Mouse (Mus musculus) adrenal gland, adult 8-10 months (tissue): ENCODE data around the gene Stk32c. TPM values are rescaled to one million over a fixed set of nuclear protein-coding genes. Genes with fewer than 3 reads are reported as not detected.

Experiments used
- DNase-seq: peaks from one replicate; pipeline ENCODE4 v3.0.0; 2022
- total RNA-seq, 4 experiments: library from RNA; stranded (reverse); gene quantifications; 2 replicates each; pipeline ENCODE4 v1.2.4; 2022

Stk32c gene
- total RNA-seq, 4 experiments from 2014 or later: 4.0 to 6.7 (median 5.4) TPM

GRCm38 (mm10) chr7:139228447-139229171 lies 15.5 kb upstream of the Stk32c start:
- no peak for DNase-seq

- DNase-seq: no peak
These were observed 13.3 kb upstream of the Stk32c start for GRCm38 (mm10) chr7:139226416-139226815.

DNA sequence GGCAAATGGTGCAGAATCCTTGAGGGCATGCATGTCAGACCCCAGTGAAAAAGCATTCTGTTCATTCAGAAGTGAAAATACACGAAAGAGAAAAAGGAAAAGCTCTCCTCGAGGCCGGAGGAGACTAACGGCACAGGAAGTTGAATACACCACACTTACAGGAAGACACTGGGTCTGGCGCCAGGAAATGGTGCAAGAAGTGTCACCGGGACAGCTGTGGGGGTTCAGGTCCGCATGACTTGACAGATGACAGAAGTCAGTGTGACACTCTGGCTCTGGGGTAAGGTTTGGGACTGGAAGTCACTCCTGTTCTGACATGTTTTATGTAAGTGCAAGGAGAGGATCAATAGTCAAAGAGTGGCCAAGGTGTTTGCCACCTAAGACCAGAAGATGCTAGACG lies 11.6 kb upstream of the Stk32c start:
- DNase-seq: peak; percentile 35

DNA sequence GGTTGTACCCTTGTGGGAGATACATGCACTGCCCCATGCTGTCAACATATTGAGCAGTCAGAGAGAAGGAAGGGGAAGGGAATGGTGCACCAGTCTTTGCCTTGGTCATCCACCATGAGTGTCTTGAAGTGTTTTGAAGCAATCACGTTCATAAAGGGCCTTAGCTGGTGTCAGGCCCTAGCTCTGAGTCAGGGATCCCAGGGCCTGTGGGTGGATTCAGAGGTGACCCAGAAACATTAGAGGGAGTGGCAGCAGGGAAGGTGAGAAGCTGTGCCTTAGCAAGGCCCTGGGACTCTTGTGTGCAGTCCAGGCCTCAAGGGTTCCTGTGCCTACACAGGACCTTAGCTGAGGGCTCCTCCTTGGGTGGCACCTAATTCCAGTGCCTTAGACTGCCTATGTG lies 11.0 kb upstream of the Stk32c start:
- peak; percentile 14 for DNase-seq

- DNase-seq: peak; percentile 0
These were observed 9.2 kb upstream of the Stk32c start for GRCm38 (mm10) chr7:139222341-139222740.

GRCm38 (mm10) chr7:139221856-139222255 lies 8.7 kb upstream of the Stk32c start:
- peak; percentile 0 for DNase-seq

DNA sequence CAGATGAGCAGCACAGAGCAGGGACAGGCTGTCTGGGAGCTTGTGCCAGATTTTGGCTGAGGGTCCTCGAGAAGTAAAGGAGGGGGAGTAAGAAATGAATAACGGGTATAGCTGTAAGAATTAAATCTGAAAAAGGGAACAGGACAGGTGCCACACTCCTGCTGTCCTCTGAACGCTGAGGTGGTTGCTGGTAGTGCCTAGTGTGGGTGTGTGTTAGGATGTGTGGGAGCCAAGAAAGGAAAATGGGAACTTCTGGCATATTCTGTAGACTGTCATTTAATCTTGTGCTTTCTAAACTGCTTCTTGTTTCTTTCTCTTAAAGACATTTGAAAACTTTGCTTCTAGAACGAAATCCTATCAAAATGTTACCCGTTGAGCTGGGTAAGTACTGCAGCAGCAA lies 8.0 kb upstream of the Stk32c start:
- DNase-seq: no peak

DNA sequence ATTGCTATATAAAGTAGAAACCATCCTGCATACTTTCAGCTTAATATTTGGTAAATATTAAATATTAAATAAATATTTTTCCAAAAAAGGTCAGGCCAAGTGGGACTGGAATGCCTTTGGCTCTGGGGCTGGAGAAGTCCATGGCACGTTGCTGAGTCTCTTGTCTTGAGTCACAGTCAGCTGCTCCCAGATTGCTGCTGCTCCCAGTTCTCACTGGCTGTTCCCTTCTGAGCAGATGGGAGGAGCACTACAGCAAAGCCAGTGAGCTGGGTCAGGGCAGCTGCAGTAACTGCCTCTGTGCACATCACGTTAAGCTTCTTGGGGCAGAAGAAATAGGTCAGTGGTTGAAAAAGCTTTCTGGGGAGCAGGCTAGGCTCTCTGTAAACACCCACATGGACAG lies 7.2 kb upstream of the Stk32c start:
- no peak for DNase-seq

GRCm38 (mm10) chr7:139219486-139219885 lies 6.4 kb upstream of the Stk32c start:
- DNase-seq: no peak

DNA sequence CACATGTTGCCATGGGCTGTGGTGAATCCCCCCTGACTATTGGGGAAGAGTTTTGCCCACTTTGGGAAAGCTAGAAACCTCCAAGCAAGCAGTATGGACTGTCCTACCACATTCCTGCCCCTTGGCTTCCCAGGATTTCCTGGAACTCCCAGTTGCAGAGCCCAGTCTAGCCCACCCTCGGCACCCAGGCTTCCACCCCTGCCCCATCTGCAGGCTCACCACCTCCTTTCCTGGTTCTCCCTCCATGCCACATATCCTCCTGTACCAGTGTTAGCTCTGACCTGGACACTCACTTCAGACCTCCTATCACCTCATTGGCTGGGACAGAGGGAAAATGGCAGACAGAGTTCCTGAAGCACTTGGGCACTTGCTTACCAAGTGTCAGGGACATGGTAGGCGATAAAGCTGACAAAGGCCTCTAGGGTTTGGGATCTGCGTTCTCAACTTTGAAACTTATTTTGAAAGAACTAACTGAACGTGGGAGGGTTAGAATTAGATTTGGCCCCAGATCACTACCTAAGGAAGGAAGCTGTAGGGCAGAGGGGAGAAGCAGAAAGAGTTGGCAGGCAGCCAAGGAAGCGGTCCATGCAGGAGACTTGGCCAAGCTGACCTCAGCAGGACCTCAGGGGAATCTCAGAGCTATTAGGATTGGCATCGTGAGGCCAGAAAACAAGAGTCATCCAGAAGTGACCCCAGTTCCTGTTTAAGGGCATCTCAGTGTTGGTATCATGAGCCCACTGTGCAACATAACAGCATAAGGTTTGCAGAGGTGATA lies 5.7 kb upstream of the Stk32c start:
- no peak for DNase-seq

GRCm38 (mm10) chr7:139217046-139217445 lies 3.9 kb upstream of the Stk32c start:
- DNase-seq: no peak

- no peak for DNase-seq
These were observed 3.4 kb upstream of the Stk32c start for GRCm38 (mm10) chr7:139216464-139216863.

DNA sequence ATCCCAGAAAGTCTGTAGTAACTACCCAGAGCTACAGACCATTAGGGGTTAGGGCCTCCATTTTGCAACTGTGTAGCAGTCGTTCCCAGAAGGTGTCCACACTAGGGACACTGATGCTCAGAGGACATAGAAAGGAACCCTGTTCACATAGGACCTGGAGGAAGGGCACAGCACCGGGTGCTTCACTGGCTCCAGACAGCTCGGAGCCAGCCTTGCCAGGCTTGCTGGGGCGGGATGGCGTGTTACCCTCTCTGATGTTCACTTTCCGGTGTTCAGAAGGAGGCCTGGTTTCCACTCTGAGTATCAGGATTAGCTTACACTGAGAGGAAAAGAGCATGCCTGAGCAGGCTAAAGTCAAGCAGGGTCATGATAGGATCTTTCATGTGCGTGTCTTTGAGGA lies 2.8 kb upstream of the Stk32c start:
- DNase-seq: no peak

- DNase-seq: no peak
These were observed 2.4 kb upstream of the Stk32c start for GRCm38 (mm10) chr7:139215516-139215915.

DNA sequence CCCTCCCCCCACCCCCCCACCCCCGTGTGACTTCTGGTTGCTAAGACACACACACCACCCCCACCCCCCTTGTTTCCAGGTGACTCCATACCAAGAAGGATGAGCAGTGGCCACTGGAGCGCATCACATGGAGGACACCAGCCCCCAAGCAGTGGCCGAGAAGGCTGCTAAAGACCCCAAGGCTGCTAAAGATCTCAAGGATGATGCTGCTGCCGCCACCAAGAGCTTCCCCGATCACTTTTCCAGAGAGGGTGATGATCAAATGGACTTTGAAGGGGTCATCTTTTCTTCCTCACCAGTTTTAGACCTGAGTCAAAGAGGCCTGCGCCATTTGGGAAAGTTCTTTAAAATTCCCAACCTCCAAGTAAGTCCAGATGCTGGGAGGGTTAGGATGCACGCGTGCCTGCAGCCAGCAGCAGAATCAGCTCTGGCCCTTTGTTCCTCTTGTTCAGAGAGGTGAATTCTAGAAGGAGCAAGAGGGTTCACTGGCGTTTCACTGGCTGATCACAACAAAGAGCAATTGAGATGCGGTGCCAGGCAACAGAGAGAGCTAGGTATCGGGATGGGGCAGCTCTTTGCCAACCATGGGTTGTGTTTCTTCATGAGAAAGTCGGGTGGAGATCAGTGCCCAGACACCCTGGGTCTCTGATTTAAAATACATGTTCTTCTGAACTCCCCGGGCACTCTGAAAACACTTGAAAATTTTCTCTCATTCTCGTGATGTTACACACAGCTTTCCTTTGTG lies 1.7 kb upstream of the Stk32c start:
- DNase-seq: no peak

- DNase-seq: no peak
These were observed 1.1 kb upstream of the Stk32c start for GRCm38 (mm10) chr7:139214160-139214559.

DNA sequence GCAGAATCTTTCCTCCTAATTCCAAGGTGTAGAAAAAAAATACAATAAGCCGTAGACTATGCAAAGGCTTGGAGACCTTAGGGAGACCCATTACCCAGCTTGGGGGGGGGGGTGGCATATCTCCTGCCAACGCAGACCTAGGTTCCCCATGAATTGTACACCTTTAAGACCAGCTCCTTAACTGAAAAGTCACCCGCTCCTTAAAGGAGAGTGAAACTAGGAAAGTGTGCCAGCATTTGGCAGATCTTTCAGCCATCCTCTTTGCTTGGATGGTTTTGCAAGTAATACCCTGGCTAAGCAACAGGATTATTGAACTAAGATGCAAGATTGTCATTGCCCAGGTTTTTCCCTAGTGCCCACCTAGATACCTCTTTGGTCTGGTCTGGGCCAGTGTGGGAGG lies 644 bp upstream of the Stk32c start:
- no peak for DNase-seq

DNA sequence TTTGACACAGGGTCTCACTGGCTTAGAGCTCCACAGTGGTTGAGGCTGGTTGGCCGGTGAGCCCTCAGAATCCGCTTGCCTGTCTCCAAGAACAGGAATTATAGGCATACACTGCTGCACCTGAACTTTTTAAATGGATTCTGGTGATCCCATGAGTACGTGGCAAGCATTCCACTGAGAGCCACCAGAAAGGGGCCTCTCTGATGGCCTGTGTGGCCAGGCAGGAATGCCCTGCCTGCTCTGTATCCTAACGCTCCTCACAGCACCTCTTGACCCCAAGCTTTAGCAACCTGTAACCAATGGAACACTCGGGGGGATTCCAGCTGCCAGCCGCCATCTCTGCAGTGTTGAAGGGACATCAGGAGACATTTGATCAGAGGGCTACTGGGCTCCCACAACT lies 1.3 kb downstream of the Stk32c start:
- no peak for DNase-seq

DNA sequence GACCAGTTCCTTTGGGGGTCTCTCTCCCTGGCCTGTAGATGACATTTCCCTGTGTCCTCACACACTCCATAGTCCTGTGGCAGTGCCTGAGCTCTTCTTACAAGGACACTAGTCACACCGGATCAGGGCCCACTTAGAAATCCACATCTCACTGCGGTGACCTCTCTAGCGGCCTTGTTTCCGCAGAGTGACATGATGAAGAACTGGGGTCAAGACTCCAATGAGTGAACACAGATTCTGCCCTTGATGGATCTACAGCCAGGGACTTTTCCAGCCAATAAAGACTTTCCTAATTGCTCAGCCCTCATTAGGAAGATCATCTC lies 4.4 kb downstream of the Stk32c start:
- DNase-seq: peak; percentile 68

- DNase-seq: no peak
These were observed 4.9 kb downstream of the Stk32c start for GRCm38 (mm10) chr7:139208023-139208772.

- DNase-seq: no peak
These were observed 11.9 kb downstream of the Stk32c start for GRCm38 (mm10) chr7:139201209-139201608.

GRCm38 (mm10) chr7:139200108-139200507 lies 13.0 kb downstream of the Stk32c start:
- no peak for DNase-seq

- DNase-seq: no peak
These were observed 16.1 kb downstream of the Stk32c start for GRCm38 (mm10) chr7:139197022-139197421.
